In genomic region chr5:110102429-110102828, GRCm38 (mm10) we compare ENCODE assay signal across 9 mouse cellular contexts. TPM values are rescaled to one million over a fixed set of nuclear protein-coding genes. Genes with fewer than 3 reads are reported as not detected.
DNase-seq lines count a peak whose midpoint lies in the region; ATAC-seq and TF ChIP-seq lines count a peak whose summit lies in the region.
"Had no signal": no experiment of that assay in that cellular context is flagged by ENCODE, and none has a peak within 500 bp of the region (broad histone marks: within the 10 kb centered on the region; RNA-seq: fewer than 3 reads in every experiment).

No protein-coding gene starts in this region.

- no peak for ATAC-seq in heart, embryonic 14.5 days (ENCODE audit: insufficient number of reproducible peaks, insufficient read depth, low FRiP score, low read depth)
- ATAC-seq in lung, embryonic 14.5 days (ENCODE audit: insufficient read depth) = no peak

- peaks cover 40% of the 10 kb centered on the region for H3K36me3 ChIP-seq in heart, embryonic 14.5 days (ENCODE audit: control insufficient read depth, insufficient read depth, low read length)
- H3K36me3 ChIP-seq in lung, embryonic 14.5 days (ENCODE audit: insufficient read depth) = peaks cover 39% of the 10 kb centered on the region

- no peaks in the 10 kb centered on the region for H3K9me3 ChIP-seq in heart, embryonic 14.5 days (ENCODE audit: control insufficient read depth, low read length)
- H3K9me3 ChIP-seq in lung, embryonic 14.5 days (ENCODE audit: low read depth, low read length) = peaks cover 5% of the 10 kb centered on the region; the same call in 1 of the 2 replicates

- no peak overlapping the region for H3K4me3 ChIP-seq in heart, embryonic 14.5 days (ENCODE audit: control insufficient read depth in 1 of 2, insufficient read depth in 1 of 2, low read depth in 1 of 2, low read length in 2 of 2)
- no peak overlapping the region for H3K4me3 ChIP-seq in lung, embryonic 14.5 days (ENCODE audit: low read depth, low read length)
- H3K4me3 ChIP-seq in embryonic fibroblast, embryonic 13.5 days (ENCODE audit: insufficient read depth, low read length) = no peak overlapping the region

- 0 out of 2 replicates have a peak, but pooled peaks have one; percentile 14 for TF ChIP-seq POLR2A in embryonic fibroblast, embryonic 13.5 days (IDR thresholded peaks at IDR 0.05; ENCODE audit: low read depth, low read length)

- no peak overlapping the region for H3K27ac ChIP-seq in heart, embryonic 14.5 days (replicated peaks in 1 of 2; ENCODE audit: control insufficient read depth in 1 of 2, insufficient read depth in 1 of 2, low read depth in 2 of 2, low read length in 2 of 2)
- no peak overlapping the region for H3K27ac ChIP-seq in lung, embryonic 14.5 days (ENCODE audit: low read depth)
- no peak overlapping the region for H3K27ac ChIP-seq in embryonic fibroblast, embryonic 13.5 days (ENCODE audit: insufficient read depth, low read length)
- H3K27ac ChIP-seq: heart, adult 2 months had no signal

- no peak for TF ChIP-seq CTCF in lung, embryonic 14.5 days (IDR thresholded peaks at IDR 0.05; ENCODE audit: low read depth)
- no peak for TF ChIP-seq CTCF in embryonic fibroblast, embryonic 13.5 days (IDR thresholded peaks at IDR 0.05; ENCODE audit: borderline replicate concordance, insufficient read depth, low read length)

- H3K4me2 ChIP-seq in heart, embryonic 14.5 days (ENCODE audit: low read length) = peak overlapping the region; percentile 74; the same call in 1 of the 2 replicates
- peak overlapping the region; percentile 66 for H3K4me2 ChIP-seq in lung, embryonic 14.5 days

- H3K9ac ChIP-seq in heart, embryonic 14.5 days (ENCODE audit: low read length) = no peak overlapping the region
- H3K9ac ChIP-seq in lung, embryonic 14.5 days = no peak overlapping the region

- no peaks in the 10 kb centered on the region for H3K27me3 ChIP-seq in heart, embryonic 14.5 days (ENCODE audit: control insufficient read depth, insufficient read depth, low read length)
- no peaks in the 10 kb centered on the region for H3K27me3 ChIP-seq in lung, embryonic 14.5 days (ENCODE audit: insufficient read depth, low read length)

- no peak for DNase-seq in heart, postnatal 36 days
- DNase-seq in lung, embryonic 14.5 days = no peak
- no peak for DNase-seq in lung, adult 18-20 months
- DNase-seq in ZHBTc4 (ENCODE audit: low read depth, low spot score) = peak; percentile 27
- DNase-seq in adrenal gland, adult 18-20 months (ENCODE audit: low spot score in 2 of 2) = no peak
- DNase-seq: heart, adult 2 months had no signal

- 81% methylated on average over 13 of the region's 13 CpGs for WGBS in heart, embryonic 14.5 days
- WGBS in lung, embryonic 14.5 days = 81% methylated on average over 13 of the region's 13 CpGs

- H3K4me1 ChIP-seq in heart, embryonic 14.5 days (ENCODE audit: control insufficient read depth in 2 of 2, insufficient read depth in 2 of 2, low read length in 2 of 2) = peaks cover 8 to 32% of the 10 kb centered on the region in 2 experiments
- peaks cover 22% of the 10 kb centered on the region for H3K4me1 ChIP-seq in lung, embryonic 14.5 days (ENCODE audit: insufficient read depth)
- H3K4me1 ChIP-seq in embryonic fibroblast, embryonic 13.5 days (ENCODE audit: control insufficient read depth, insufficient read depth, low read length) = no peaks in the 10 kb centered on the region

- intact Hi-C loops in heart, postnatal 36 days (cut with DNase I) = no loop called here

RNA-seq across cellular contexts. Expression of gene Plcxd1, which starts 2.7 kb away (rescaled TPM):
- 0.23 and 0.30 TPM in 2 replicates for polyA plus RNA-seq in heart, embryonic 14.5 days (2014; fragmentation: Nextera tagmentation; extraction: Ambion mirVana)
- not detected for total RNA-seq in heart, postnatal 36 days (2021)
- 2.2 TPM in 2 replicates for polyA plus RNA-seq in lung, embryonic 14.5 days (2014; fragmentation: Nextera tagmentation; extraction: Ambion mirVana)
- polyA plus RNA-seq in embryonic fibroblast, embryonic 13.5 days (2011; ENCODE audit: insufficient read length, low read depth, missing spikeins) = 0.28 and 0.87 TPM in 2 replicates
- total RNA-seq in adrenal gland, adult 18-20 months (2021) = under 1 TPM in 1 of 2 experiments, not detected in 1; 0.19 TPM
- total RNA-seq: heart, adult 2 months had no signal

RNA-seq across cellular contexts. Expression of gene Gtpbp6, which starts 5.6 kb away (rescaled TPM):
- polyA plus RNA-seq in heart, embryonic 14.5 days (2014; fragmentation: Nextera tagmentation; extraction: Ambion mirVana) = 15.9 and 22.0 TPM in 2 replicates
- 10 to 100 TPM; 27.2 to 28.8 TPM for total RNA-seq in heart, postnatal 36 days (2021)
- polyA plus RNA-seq in lung, embryonic 14.5 days (2014; fragmentation: Nextera tagmentation; extraction: Ambion mirVana) = 26.2 and 29.8 TPM in 2 replicates
- 21.4 and 24.7 TPM in 2 replicates for polyA plus RNA-seq in embryonic fibroblast, embryonic 13.5 days (2011; ENCODE audit: insufficient read length, low read depth, missing spikeins)
- 10 to 100 TPM; 69.9 to 71.0 TPM for total RNA-seq in adrenal gland, adult 18-20 months (2021)

RNA-seq across cellular contexts. Expression of gene Zfp605, which starts 7.5 kb away (rescaled TPM):
- polyA plus RNA-seq in heart, embryonic 14.5 days (2014; fragmentation: Nextera tagmentation; extraction: Ambion mirVana) = 2.4 and 2.7 TPM in 2 replicates
- total RNA-seq in heart, postnatal 36 days (2021) = 1 to 10 TPM; 2.7 to 2.9 TPM
- 3.3 and 3.8 TPM in 2 replicates for polyA plus RNA-seq in lung, embryonic 14.5 days (2014; fragmentation: Nextera tagmentation; extraction: Ambion mirVana)
- 8.3 and 9.4 TPM in 2 replicates for polyA plus RNA-seq in embryonic fibroblast, embryonic 13.5 days (2011; ENCODE audit: insufficient read length, low read depth, missing spikeins)
- 1 to 10 TPM; 6.0 to 6.2 TPM for total RNA-seq in adrenal gland, adult 18-20 months (2021)

RNA-seq across cellular contexts. Expression of gene Gm35315, which starts 8.2 kb away (rescaled TPM):
- 0.11 and 0.16 TPM in 2 replicates for polyA plus RNA-seq in heart, embryonic 14.5 days (2014; fragmentation: Nextera tagmentation; extraction: Ambion mirVana)
- under 1 TPM in 1 of 2 experiments, not detected in 1; 0.08 TPM for total RNA-seq in heart, postnatal 36 days (2021)
- polyA plus RNA-seq in lung, embryonic 14.5 days (2014; fragmentation: Nextera tagmentation; extraction: Ambion mirVana) = 1.9 and 2.2 TPM in 2 replicates
- polyA plus RNA-seq in embryonic fibroblast, embryonic 13.5 days (2011; ENCODE audit: insufficient read length, low read depth, missing spikeins) = 1.4 and 1.9 TPM in 2 replicates
- under 1 TPM; 0.30 to 0.70 TPM for total RNA-seq in adrenal gland, adult 18-20 months (2021)
- total RNA-seq: heart, adult 2 months had no signal
- polyA plus RNA-seq: heart, adult 2 months had no signal

RNA-seq across cellular contexts. Expression of gene Gm17655, which starts 30.1 kb away (rescaled TPM):
- 1.3 and 3.9 TPM in 2 replicates for polyA plus RNA-seq in heart, embryonic 14.5 days (2014; fragmentation: Nextera tagmentation; extraction: Ambion mirVana)
- total RNA-seq in heart, postnatal 36 days (2021) = 1 to 10 TPM; 1.7 to 3.0 TPM
- 3.3 and 7.2 TPM in 2 replicates for polyA plus RNA-seq in lung, embryonic 14.5 days (2014; fragmentation: Nextera tagmentation; extraction: Ambion mirVana)
- 6.5 and 6.8 TPM in 2 replicates for polyA plus RNA-seq in embryonic fibroblast, embryonic 13.5 days (2011; ENCODE audit: insufficient read length, low read depth, missing spikeins)
- 1 to 10 TPM; 4.7 to 7.6 TPM for total RNA-seq in adrenal gland, adult 18-20 months (2021)
- polyA plus RNA-seq: small intestine, adult 2 months had no signal
